Mouse (Mus musculus): ENCODE results near the gene 1700020D05Rik. TPM values are rescaled to one million over a fixed set of nuclear protein-coding genes. Genes with fewer than 3 reads are reported as not detected.

1700020D05Rik gene
- polyA plus RNA-seq (2012; rRNA removed) = 0.19 TPM in 1 of 2 replicates, not detected in the other

GRCm38 (mm10) chr19:5503687-5504086, at the start of gene 1700020D05Rik:
Gene 1700020D05Rik, minus strand, starts transcription at chr19:5503787.
- Histone ChIP-seq H3K36me3 (ENCODE audit: control insufficient read depth, insufficient read depth, low read length) (no peaks in the 10 kb centered on the region), H3K4me3 (ENCODE audit: low read depth, low read length) (no peak within 1 kb of the TSS), H3K27ac (ENCODE audit: insufficient read depth, low read depth, low read length) (no peak within 1 kb of the TSS), H3K27me3 (ENCODE audit: control insufficient read depth, insufficient read depth, low read length) (no peaks in the 10 kb centered on the region), H3K4me1 (ENCODE audit: control insufficient read depth, insufficient read depth, insufficient read length, low read length) (peaks cover 6% of the 10 kb centered on the region; the same call in 1 of the 2 replicates)
- TF ChIP-seq POLR2A (IDR thresholded peaks at IDR 0.05; ENCODE audit: low read depth, low read length) = no peak
- TF ChIP-seq CTCF (IDR thresholded peaks at IDR 0.05; ENCODE audit: extremely low read depth, insufficient read length, insufficient replicate concordance, low read depth, low read length) = no peak
- WGBS = 38% methylated on average over 17 of the region's 17 CpGs

- H3K4me1 ChIP-seq (ENCODE audit: control insufficient read depth, insufficient read depth, insufficient read length, low read length) = no peaks in the 10 kb centered on the region
- no peak for TF ChIP-seq POLR2A (IDR thresholded peaks at IDR 0.05; ENCODE audit: low read depth, low read length)
- no peak for TF ChIP-seq CTCF (IDR thresholded peaks at IDR 0.05; ENCODE audit: extremely low read depth, insufficient read length, insufficient replicate concordance, low read depth, low read length)
- H3K27me3 ChIP-seq (ENCODE audit: control insufficient read depth, insufficient read depth, low read length) = no peaks in the 10 kb centered on the region
- WGBS = 72% methylated on average over 4 of the region's 4 CpGs
- no peak overlapping the region for H3K27ac ChIP-seq (ENCODE audit: insufficient read depth, low read depth, low read length)
- no peak overlapping the region for H3K4me3 ChIP-seq (ENCODE audit: low read depth, low read length)
- H3K36me3 ChIP-seq (ENCODE audit: control insufficient read depth, insufficient read depth, low read length) = peaks cover 29% of the 10 kb centered on the region
Measured at GRCm38 (mm10) chr19:5547471-5548056, 44.0 kb upstream of the 1700020D05Rik start.

GRCm38 (mm10) chr19:5544031-5544430, 40.4 kb upstream of the 1700020D05Rik start:
- H3K27me3 ChIP-seq (ENCODE audit: control insufficient read depth, insufficient read depth, low read length) = no peaks in the 10 kb centered on the region
- no peaks in the 10 kb centered on the region for H3K36me3 ChIP-seq (ENCODE audit: control insufficient read depth, insufficient read depth, low read length)
- H3K4me3 ChIP-seq (ENCODE audit: low read depth, low read length) = no peak overlapping the region
- TF ChIP-seq POLR2A (IDR thresholded peaks at IDR 0.05; ENCODE audit: low read depth, low read length) (no peak), CTCF (IDR thresholded peaks at IDR 0.05; ENCODE audit: extremely low read depth, insufficient read length, insufficient replicate concordance, low read depth, low read length) (no peak)
- 77% methylated on average over 11 of the region's 11 CpGs for WGBS
- no peak overlapping the region for H3K27ac ChIP-seq (ENCODE audit: insufficient read depth, low read depth, low read length)
- H3K4me1 ChIP-seq (ENCODE audit: control insufficient read depth, insufficient read depth, insufficient read length, low read length) = no peaks in the 10 kb centered on the region

- TF ChIP-seq CTCF (IDR thresholded peaks at IDR 0.05; ENCODE audit: extremely low read depth, insufficient read length, insufficient replicate concordance, low read depth, low read length) = no peak
- no peak for TF ChIP-seq POLR2A (IDR thresholded peaks at IDR 0.05; ENCODE audit: low read depth, low read length)
- no peaks in the 10 kb centered on the region for H3K4me1 ChIP-seq (ENCODE audit: control insufficient read depth, insufficient read depth, insufficient read length, low read length)
- H3K27ac ChIP-seq (ENCODE audit: insufficient read depth, low read depth, low read length) = no peak overlapping the region
- no peaks in the 10 kb centered on the region for H3K36me3 ChIP-seq (ENCODE audit: control insufficient read depth, insufficient read depth, low read length)
- no peaks in the 10 kb centered on the region for H3K27me3 ChIP-seq (ENCODE audit: control insufficient read depth, insufficient read depth, low read length)
- WGBS = 76% methylated on average over 9 of the region's 9 CpGs
- H3K4me3 ChIP-seq (ENCODE audit: low read depth, low read length) = no peak overlapping the region
Measured at GRCm38 (mm10) chr19:5543362-5543761, 39.8 kb upstream of the 1700020D05Rik start.

- Histone ChIP-seq H3K36me3 (ENCODE audit: control insufficient read depth, insufficient read depth, low read length) (no peaks in the 10 kb centered on the region), H3K4me1 (ENCODE audit: control insufficient read depth, insufficient read depth, insufficient read length, low read length) (no peaks in the 10 kb centered on the region), H3K4me3 (ENCODE audit: low read depth, low read length) (no peak overlapping the region), H3K27me3 (ENCODE audit: control insufficient read depth, insufficient read depth, low read length) (no peaks in the 10 kb centered on the region), H3K27ac (ENCODE audit: insufficient read depth, low read depth, low read length) (no peak overlapping the region)
- TF ChIP-seq POLR2A (IDR thresholded peaks at IDR 0.05; ENCODE audit: low read depth, low read length) (no peak), CTCF (IDR thresholded peaks at IDR 0.05; ENCODE audit: extremely low read depth, insufficient read length, insufficient replicate concordance, low read depth, low read length) (no peak)
- WGBS = 91% methylated on average over 8 of the region's 8 CpGs
Measured at GRCm38 (mm10) chr19:5538786-5539185, 35.2 kb upstream of the 1700020D05Rik start.

GRCm38 (mm10) chr19:5532520-5532919, 28.9 kb upstream of the 1700020D05Rik start:
- TF ChIP-seq POLR2A (IDR thresholded peaks at IDR 0.05; ENCODE audit: low read depth, low read length) = no peak
- TF ChIP-seq CTCF (IDR thresholded peaks at IDR 0.05; ENCODE audit: extremely low read depth, insufficient read length, insufficient replicate concordance, low read depth, low read length) = no peak
- H3K4me1 ChIP-seq (ENCODE audit: control insufficient read depth, insufficient read depth, insufficient read length, low read length) = no peaks in the 10 kb centered on the region
- no peaks in the 10 kb centered on the region for H3K27me3 ChIP-seq (ENCODE audit: control insufficient read depth, insufficient read depth, low read length)
- H3K27ac ChIP-seq (ENCODE audit: insufficient read depth, low read depth, low read length) = no peak overlapping the region
- H3K36me3 ChIP-seq (ENCODE audit: control insufficient read depth, insufficient read depth, low read length) = no peaks in the 10 kb centered on the region
- H3K4me3 ChIP-seq (ENCODE audit: low read depth, low read length) = no peak overlapping the region
- 72% methylated on average over 8 of the region's 8 CpGs for WGBS

GRCm38 (mm10) chr19:5530138-5530524, 26.5 kb upstream of the 1700020D05Rik start:
- 24% methylated on average over 7 of the region's 7 CpGs for WGBS
- TF ChIP-seq POLR2A (IDR thresholded peaks at IDR 0.05; ENCODE audit: low read depth, low read length) (no peak), CTCF (IDR thresholded peaks at IDR 0.05; ENCODE audit: extremely low read depth, insufficient read length, insufficient replicate concordance, low read depth, low read length) (no peak)
- no peaks in the 10 kb centered on the region for H3K36me3 ChIP-seq (ENCODE audit: control insufficient read depth, insufficient read depth, low read length)
- H3K27me3 ChIP-seq (ENCODE audit: control insufficient read depth, insufficient read depth, low read length) = no peaks in the 10 kb centered on the region
- H3K27ac ChIP-seq (ENCODE audit: insufficient read depth, low read depth, low read length) = peak overlapping the region; percentile 91
- H3K4me1 ChIP-seq (ENCODE audit: control insufficient read depth, insufficient read depth, insufficient read length, low read length) = no peaks in the 10 kb centered on the region
- H3K4me3 ChIP-seq (ENCODE audit: low read depth, low read length) = no peak overlapping the region
